In the genomic region with DNA sequence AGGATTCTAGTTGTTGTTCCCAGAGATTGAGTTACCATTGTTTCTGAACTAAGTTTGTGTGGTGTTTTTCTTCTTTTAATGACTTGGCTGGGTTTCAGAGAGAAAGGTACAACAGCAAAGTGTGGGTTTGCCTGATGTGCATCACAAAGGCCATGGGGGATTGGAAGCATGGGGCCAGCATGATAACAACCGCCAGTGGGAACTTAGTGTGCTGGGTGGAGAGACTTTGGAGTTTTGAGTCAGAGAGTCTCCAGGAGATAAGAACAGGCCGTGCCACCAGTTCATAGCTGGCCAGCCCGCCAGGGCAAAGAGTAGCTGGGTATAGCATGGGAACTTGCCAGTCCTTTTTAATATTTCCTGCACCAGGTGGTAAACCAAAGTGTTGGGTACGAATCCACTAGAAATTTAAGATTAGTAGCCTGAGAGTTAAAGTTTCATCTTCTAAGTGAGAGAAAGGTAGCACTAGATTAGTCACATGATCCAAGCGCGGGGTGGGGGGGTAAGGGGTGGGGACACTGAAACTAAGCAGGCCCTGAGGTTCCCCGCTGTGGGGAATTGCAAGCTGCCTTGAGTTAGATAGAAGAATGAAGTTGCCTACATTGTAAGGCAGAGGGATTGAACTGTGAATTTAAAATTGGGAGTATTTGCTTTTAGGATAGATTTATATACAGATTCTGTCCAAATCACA, we compare ENCODE assay signal across 22 mouse cellular contexts. TPM values are rescaled to one million over a fixed set of nuclear protein-coding genes. Genes with fewer than 3 reads are reported as not detected.
DNase-seq lines count a peak whose midpoint lies in the region; ATAC-seq and TF ChIP-seq lines count a peak whose summit lies in the region.
"Had no signal": no experiment of that assay in that cellular context is flagged by ENCODE, and none has a peak within 500 bp of the region (broad histone marks: within the 10 kb centered on the region; RNA-seq: fewer than 3 reads in every experiment).

No protein-coding gene starts in this region.

- peaks cover 5 to 8% of the 10 kb centered on the region in 2 experiments; a peak in 2 of 4 replicates for H3K4me1 ChIP-seq in liver, embryonic 14.5 days (replicated peaks; ENCODE audit: control insufficient read depth in 2 of 2, insufficient read depth in 2 of 2, low read length in 1 of 2)
- H3K4me1 ChIP-seq: embryonic facial prominence, embryonic 13.5 days; hindbrain, embryonic 10.5 days; limb, embryonic 10.5 days had no signal

- peak; percentile 96 for ATAC-seq in liver, embryonic 14.5 days (ENCODE audit: insufficient read depth)
- ATAC-seq in megakaryocyte, adult 5-6 weeks (ENCODE audit: poor library complexity, severe bottlenecking), result no peak
- ATAC-seq: forebrain, embryonic 16.5 days; hindbrain, postnatal 0 days had no signal

- WGBS in liver, embryonic 14.5 days (ENCODE audit: insufficient replicate concordance), result 32% methylated on average over 7 of the region's 7 CpGs

- TF ChIP-seq CTCF in liver, embryonic 14.5 days (IDR thresholded peaks at IDR 0.05; ENCODE audit: low read depth), result no peak

- peak overlapping the region; percentile 25; the same call in 1 of the 2 replicates for H3K27ac ChIP-seq in liver, embryonic 14.5 days
- H3K27ac ChIP-seq: embryonic facial prominence, embryonic 13.5 days; hindbrain, embryonic 10.5 days; hindbrain, postnatal 0 days; layer of hippocampus, adult 2 months; limb, embryonic 10.5 days had no signal

- H3K27me3 ChIP-seq in liver, embryonic 14.5 days (ENCODE audit: control insufficient read depth, insufficient read depth, low read length), result no peaks in the 10 kb centered on the region
- H3K27me3 ChIP-seq: embryonic facial prominence, embryonic 13.5 days had no signal

- H3K9ac ChIP-seq in liver, embryonic 14.5 days (replicated peaks), result no peak overlapping the region
- H3K9ac ChIP-seq: embryonic facial prominence, embryonic 13.5 days had no signal

- H3K4me3 ChIP-seq in liver, embryonic 14.5 days (ENCODE audit: insufficient read depth in 1 of 2, low read depth in 2 of 2, low read length in 2 of 2), result no peak overlapping the region
- H3K4me3 ChIP-seq: embryonic facial prominence, embryonic 13.5 days; hindbrain, embryonic 10.5 days; layer of hippocampus, adult 2 months; limb, embryonic 10.5 days had no signal

- peak; percentile 26 for DNase-seq in spleen, adult 12 weeks (ENCODE audit: low spot score)
- DNase-seq in spleen, postnatal 4 days (ENCODE audit: low spot score in 2 of 2), result no peak
- peak; percentile 72 for DNase-seq in c-Kit-positive CD71-positive TER-119-positive erythroid progenitor cells, embryonic 14.5 days (ENCODE audit: low spot score)
- peak; percentile 51 to 56 (median 52) for DNase-seq in liver, embryonic 14.5 days (ENCODE audit: low read depth in 3 of 3, low spot score in 3 of 3)
- DNase-seq in T-cell, adult 2 months (ENCODE audit: low spot score), result no peak
- DNase-seq in cerebellum, adult 9-10 months, result no peak
- DNase-seq: cerebellum, postnatal 10 days; gastrocnemius, postnatal 36 days; kidney, adult 18-20 months; kidney, postnatal 14 days; lung, adult 18-20 months; lung, postnatal 36 days; retina, postnatal 1 day; thymus, postnatal 14 days had no signal

- TF ChIP-seq EP300 in liver, embryonic 14.5 days (IDR thresholded peaks at IDR 0.05; ENCODE audit: low read depth), result peak; percentile 65

- H3K9me3 ChIP-seq in liver, embryonic 14.5 days (ENCODE audit: control insufficient read depth, low read length), result no peaks in the 10 kb centered on the region
- H3K9me3 ChIP-seq: embryonic facial prominence, embryonic 13.5 days; hindbrain, embryonic 10.5 days; limb, embryonic 10.5 days had no signal

- H3K4me2 ChIP-seq in liver, embryonic 14.5 days (ENCODE audit: low read depth), result peak overlapping the region; percentile 44
- H3K4me2 ChIP-seq: embryonic facial prominence, embryonic 13.5 days; midbrain, embryonic 11.5 days had no signal

- no peaks in the 10 kb centered on the region for H3K36me3 ChIP-seq in liver, embryonic 14.5 days (replicated peaks; ENCODE audit: control insufficient read depth, insufficient read depth, low read depth)
- H3K36me3 ChIP-seq: embryonic facial prominence, embryonic 13.5 days; hindbrain, embryonic 10.5 days; limb, embryonic 10.5 days had no signal

RNA-seq across cellular contexts. Expression of a gene that starts 21.1 kb away (rescaled TPM):
- 0.80 and 0.91 TPM in 2 replicates for polyA plus RNA-seq in liver, embryonic 14.5 days (2012; rRNA removed)
- 0.52 and 0.91 TPM in 2 replicates for polyA plus RNA-seq in liver, embryonic 14.5 days (2014; fragmentation: Nextera tagmentation; extraction: Ambion mirVana)
- 4.0 and 6.2 TPM in 2 replicates for total RNA-seq in megakaryocyte, adult 5-6 weeks (2015)
- 4.2 and 5.3 TPM in 2 replicates for total RNA-seq in megakaryocyte, adult 5-6 weeks (2017)

Comparison
In these comparisons a context has a peak if more than half of its experiments do, and no peak if none do; other contexts are left out.
1. DNase-seq: peak in spleen, adult 12 weeks (single experiment), c-Kit-positive CD71-positive TER-119-positive erythroid progenitor cells, embryonic 14.5 days (single experiment) and liver, embryonic 14.5 days (3 of 3); none in spleen, postnatal 4 days (0 of 2), T-cell, adult 2 months (single experiment) and cerebellum, adult 9-10 months (single experiment).